Mouse (Mus musculus): ENCODE data around the gene Rhov.

Gene Rhov

DNA sequence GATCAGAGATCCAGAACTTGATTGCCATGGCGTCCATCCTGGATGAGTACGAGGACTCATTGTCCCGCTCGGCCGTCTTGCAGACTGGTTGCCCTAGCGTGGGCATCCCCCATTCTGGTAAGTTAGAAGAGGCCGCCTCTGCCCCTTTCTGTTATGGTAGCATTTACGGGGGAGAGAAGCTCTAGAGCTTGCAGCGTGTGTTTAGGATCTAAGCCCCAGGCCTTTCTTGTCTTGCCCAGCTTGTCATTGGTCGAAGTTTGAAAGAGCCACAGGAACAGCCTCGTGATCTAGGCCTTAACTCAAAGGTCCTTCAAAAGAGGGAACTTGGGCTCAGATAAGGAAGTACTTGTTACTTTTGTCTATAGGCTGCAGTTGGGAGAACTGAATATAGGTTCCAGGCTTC is 17.9 kb upstream of the Rhov start:
- DNase-seq, result no peak

DNA sequence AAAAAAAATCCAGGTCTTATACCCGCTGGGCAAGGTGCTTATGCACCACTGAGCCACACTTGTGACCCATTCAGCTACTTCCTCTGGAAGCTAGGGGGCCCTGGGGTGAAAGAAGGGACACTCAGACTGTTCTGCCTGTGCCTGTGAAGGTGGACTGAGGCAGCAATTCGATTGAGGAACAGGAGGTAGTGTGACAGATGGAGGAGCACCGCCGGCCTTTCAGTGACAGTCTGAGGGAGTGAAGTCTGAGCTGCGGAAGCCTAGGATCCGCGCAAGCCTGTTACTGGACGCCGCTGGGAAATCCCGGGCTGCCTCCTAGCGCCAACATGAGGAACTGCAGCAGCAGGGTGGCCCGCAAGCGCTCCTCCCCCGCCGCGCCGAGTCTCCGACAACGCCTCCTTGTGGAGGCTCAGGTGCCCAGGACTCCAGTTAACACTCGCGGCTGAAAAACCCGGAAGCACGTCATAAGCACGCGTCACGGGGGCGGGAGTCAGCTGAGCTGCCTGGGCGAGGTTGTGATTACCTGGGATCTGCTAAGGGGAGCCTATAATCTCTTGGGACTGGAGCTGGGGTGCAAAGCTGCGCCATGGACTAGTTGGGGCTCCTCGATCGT is 17.3 kb upstream of the Rhov start, which contains the start of gene Vps18:
Vps18 (plus strand) TSS at position 471 of the 613 bp plus-strand sequence.
- DNase-seq, result peak; percentile 98

DNA sequence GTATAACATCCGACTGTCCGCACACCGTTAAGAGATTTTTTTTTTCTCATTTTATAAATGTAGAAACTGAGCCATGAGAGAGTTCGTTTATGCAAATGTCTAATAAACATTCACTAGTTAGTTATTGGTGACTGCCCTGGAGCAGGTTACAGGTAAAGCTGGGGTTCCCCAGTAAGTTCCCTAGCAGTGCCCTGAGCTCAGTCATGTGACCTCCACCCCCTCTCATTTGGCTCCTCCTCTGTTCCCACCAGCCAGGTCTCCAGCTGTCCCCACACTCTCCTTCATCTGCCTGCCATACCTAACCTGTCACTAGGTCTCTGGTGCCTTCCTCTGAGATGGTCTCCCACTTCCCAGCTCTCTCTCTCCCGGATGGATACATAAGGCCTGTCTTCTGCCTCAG is 16.3 kb upstream of the Rhov start:
- peak; percentile 20 for DNase-seq

DNA sequence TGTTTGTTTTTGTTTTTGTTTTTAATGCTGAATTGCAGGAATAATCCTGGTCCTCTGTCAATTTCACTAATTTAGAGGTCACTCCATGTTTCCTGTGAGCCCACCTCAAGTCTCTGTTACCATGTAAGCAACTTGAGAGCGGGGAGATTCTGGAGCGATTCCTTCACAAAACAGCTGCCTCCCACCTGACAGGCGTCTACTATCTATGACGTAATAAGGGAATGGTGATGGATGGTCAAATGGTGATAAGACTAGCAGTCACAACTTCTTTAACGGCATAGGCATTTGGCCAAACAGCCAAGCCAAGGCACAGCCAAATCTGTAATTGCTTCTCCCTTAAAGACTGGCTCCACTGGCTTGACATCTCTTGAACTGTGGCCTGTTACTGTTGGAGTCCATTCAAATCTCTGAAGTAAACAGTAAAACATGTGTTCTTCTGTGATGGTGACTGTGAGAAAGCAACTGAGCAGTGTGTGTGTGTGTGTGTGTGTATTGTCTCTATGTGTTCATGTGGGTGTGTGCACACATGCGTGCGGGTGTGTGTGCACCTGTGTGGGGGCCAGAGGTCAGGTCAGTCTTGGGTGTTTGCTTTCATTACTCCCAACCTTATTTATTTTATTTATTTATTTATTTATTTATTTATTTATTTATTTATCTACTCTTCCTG is 11.0 kb upstream of the Rhov start:
- no peak for DNase-seq

DNA sequence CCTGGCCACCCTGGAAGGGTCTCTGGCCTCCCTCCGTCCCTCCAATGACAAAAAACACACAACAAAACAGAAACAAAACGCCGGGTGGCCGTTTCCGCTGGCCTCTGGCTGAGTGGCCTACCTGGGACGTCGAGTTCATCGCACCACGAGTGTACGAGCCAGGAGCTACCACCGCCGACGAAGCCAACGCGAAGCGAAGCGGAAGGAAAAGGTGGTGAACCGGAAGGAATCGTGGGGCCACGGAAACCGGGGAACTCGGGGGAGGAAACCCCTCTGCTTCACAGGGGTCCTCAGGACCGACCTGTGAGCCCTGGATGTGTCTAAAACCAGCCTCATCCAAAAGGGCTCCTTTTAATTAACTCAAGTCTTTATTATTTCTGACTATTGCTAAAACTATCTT is 6.7 kb upstream of the Rhov start:
- no peak for DNase-seq

DNA sequence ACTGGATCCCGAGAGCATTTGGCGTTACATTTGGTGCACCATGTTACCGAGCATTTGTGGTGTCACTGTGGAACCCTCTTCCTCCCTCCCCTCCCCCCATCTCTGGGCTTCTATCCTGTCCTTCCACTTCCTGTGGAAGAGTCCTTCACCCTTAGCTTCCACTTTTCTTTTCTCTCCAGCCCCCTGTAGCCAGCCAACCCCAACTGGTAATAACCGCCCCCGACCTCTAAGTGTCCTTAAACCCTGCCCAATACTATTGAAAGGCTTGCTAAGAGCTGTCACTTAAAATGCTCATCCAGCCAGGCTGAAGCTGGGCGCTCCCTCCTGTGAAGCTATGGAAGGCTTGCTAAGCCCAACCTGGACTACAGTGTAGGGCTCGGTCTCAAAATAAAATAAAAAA is 5.9 kb upstream of the Rhov start:
- DNase-seq, result no peak

DNA sequence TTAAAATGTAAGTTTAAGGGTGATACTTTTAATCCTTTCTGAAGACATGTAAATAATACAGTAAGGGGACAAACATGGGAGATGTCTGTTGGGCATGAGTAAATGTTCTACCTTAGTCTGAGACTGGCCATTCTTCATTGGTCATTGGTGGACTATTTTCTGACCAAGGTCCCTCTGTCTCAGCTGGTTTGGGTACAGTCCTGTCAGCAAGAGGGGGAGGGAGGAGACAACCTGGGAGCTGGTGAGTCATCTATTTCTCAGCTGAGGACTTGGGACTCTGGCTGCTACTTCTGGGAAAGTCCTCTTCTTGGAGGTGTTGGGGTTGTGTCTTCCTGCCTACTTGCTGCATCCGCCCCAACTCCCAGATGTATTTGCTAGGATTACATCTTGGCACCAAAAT is 3.1 kb upstream of the Rhov start:
- no peak for DNase-seq

DNA sequence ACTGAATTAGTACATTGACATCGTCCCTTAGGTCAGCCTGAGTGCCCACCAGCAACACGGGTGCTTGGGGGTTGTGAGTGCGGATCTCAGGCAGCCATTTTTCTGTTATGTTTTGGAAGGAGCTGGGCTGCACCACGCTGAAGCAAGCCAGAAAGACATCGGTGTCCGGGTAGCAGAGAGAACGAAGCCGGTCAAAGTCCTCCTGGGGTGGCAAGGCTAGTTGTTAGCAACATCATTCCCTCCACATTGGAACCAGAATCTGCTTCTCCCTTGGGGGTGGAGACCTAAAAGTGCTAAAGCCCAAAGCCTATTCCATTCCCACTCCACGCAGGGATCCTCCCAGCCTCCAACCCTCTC is 808 bp downstream of the Rhov start:
- DNase-seq, result no peak

DNA sequence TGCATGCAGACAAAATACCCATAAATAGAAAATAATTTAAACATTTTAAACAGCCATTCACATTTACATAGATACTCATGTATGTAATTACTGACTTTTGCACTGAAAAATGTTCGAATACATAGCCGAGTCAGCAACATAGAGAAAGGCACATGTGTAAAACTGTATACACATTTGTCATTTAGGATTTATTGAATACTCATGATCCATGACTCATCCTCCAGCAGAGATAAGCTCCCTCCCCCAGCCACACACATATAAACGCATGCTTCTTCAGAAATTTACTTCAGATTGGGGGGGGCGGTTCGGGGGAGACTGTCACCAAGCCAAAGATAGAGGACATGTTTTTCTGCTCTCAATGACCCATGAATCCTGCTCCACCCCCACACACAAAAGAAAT is 7.3 kb downstream of the Rhov start:
- DNase-seq, result no peak

DNA sequence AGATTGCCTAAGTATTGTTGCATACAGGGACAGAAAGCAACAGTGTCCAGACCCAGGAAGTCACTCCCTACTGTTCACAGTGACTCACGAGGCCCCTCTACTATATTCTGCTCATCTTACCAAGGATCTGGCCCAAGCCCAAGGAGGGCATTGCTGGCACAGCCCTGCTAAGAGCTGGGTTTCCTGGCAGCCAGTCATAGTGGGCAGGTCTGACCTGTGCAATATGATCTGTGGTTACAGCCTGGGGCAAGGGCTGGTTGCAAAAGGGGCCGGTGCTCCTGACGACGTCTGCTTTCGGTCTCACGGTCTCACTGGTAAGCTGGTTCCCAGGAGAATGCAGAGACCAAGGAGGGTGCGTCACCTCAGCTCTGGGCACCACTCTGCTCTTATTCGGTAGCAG is 8.1 kb downstream of the Rhov start:
- DNase-seq, result no peak

DNA sequence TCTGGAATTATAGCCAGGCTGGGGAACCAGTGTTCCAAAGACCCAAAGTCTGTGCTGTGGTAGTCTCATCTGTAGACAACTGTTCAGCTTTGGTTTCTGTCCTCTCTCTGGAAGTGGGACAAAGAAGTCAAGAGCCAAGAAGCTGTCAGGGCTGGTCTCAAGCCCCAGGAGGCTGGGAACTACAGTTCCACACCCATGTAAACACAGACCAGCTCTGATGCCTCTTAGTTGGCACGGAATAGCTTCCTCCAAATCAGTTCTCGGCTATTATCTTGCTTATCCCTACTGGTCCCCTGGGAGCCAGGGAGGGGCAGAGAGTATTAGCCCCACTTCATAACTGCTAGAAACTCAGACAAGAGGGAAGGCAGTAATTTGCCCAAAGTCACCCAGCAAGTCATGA is 9.7 kb downstream of the Rhov start:
- DNase-seq, result no peak

DNA sequence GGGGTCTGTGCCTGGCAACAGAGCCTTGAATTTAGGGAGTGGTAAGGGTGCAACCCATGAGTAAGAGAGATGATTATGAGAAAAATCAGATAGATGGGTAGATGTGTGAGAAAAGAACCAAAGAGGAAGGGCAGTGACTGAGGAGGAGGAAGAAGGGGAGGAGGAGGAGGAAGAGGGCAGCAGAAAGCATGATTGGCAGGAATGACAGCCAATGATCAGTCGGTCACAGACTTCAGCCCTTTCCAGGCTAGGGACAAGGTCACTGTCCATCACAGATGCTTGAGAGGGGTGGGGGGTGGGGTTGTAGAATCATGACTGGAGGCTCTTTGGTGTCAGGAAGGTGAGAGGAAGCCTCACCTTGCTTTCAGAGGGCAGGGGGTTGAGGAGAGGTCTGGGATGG is 10.6 kb downstream of the Rhov start:
- DNase-seq, result no peak

DNA sequence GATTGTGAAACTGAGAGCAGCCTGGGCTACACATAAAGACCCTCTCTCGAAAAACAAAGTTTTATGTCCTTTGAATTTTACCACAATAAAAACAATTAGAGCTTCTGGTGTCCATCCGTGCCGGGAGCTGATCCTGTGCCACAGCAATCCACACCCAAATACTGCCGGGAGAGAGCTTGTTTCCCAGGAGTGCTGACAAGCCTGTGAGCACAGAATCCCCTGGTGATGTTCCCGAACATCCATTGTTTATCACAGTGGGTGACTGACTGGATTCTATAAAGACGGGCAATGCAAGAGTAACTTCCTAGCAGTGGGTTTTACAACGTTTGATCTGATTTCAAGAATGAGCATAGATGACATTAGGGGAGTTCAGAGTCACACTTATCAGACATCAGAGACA is 16.1 kb downstream of the Rhov start:
- DNase-seq, result no peak

DNA sequence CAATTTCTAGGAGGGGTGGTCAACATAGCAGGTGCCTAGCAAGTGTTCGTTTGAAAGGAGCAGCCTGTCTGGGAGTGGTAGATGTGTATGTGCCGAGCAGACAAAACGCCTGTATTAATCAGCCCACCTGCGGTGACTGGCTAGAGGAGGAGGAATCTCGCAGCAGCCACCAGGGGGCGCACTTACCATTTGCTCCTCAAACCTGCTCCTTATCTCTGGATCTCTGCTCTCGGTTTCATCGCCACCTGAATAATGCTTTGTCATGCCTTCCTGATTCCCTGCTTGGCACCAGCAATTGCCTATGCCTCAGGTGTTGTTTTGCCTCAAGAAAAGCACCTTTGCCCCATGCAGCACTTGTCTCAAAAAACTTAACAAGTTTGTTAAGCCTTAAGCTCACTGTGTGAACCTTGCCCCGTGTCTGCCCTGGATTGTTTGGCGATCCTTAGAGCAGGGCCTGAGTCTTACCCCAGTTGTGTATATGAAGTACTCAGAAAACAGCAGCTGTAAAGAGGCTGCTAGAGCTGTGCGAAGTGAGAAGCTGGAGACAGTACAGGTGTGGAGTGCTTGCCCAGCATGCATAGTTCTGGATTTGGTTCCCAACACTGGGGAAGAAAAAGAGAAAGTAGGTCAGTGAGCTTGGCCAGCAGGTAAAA is 20.1 kb downstream of the Rhov start:
- DNase-seq, result peak; percentile 90

DNA sequence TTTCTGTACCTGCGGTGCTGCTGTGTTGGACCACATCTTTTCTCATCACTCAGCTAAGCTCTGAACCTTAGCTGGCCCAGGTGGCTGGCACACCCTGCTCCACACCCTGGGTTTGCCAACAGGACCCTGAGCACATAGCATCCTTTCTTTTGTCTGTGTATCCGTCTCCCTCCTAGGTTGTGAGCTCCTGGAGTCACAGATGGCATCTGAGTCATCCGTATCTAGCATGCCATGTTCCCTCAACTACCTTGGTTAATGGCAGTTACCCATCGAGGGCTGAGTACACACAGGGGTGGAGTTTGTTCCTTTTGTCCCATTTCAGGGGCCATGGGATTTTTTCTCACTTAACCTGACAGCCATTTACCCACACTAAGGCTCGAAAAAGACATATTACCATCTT is 20.7 kb downstream of the Rhov start:
- no peak for DNase-seq

DNA sequence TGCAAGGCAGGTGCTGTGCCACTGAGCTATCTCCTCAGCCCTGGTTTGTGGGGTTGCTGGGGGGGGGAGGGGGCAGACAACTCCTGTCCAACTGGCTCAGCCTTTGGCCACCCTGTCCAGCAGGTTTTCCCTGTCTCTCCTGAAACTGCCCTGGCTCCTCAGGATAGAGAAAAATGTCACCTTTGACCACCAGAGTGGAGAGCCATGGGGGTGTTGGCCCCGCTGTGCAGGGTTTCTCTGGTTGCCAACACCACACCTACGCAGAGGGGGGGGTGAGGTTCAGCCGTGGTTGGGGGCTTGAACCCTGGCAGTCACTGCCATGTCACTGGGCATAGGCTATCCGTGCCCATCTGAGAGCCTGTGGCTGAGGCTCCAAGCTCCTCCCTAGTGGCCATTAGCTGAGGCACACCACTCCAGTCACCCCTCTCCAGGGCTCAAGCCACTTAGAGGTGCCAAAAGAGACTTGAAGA is 21.4 kb downstream of the Rhov start:
- DNase-seq, result no peak

DNA sequence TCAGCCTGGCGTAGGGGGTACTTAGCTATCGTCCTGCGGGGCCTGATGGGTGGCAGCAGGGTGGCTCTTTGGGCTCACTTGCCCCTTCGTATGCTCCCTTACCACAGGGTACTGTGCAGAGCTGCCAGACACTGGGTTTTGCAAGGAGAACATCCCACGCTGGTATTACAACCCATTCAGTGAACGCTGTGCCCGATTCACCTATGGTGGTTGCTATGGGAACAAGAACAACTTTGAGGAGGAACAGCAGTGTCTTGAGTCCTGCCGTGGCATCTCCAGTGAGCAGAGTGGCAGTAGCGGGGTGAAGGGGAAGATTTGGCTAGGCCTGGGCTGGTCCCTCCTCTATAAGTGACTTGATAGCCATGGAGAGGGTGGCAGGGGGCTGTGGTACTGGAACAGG is 23.2 kb downstream of the Rhov start:
- no peak for DNase-seq

DNA sequence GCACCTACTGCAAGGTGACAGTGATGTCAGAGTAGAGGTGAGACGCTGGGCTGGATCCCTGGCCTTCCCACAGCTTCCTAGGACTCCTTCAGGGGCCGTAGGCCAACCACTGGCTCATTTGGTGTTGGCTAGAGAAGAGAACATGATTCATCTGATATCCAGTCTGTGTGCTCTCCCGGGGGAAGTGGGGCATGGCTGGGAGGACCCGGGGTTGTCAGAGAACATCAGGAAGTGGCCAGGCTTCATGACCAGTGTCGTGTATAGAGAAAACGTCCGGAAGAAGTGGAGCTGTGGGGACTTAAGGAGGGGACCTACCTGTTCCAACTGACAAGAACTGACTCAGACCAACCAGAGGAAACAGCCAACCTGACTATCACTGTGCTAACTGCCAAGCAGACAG is 25.8 kb downstream of the Rhov start:
- no peak for DNase-seq

DNA sequence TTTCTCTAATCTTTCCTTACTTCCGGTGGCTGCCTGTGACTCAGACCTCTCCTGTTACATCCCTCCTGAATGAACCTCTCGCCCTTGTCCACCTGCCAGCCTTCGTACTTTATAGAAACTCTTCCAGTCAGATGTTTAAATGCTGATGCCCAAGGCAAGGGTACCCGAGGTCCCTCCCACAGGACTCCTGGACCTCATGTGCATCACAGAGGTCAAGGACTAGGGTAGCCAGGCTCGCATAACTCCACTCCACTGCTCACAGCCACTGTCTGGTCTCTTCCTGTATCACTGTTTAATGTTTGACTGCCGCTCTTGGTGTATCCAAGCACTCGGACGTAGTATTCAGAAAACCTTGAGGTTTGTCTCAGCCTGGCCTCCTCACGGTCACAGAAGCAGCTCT is 28.5 kb downstream of the Rhov start:
- DNase-seq, result no peak

DNA sequence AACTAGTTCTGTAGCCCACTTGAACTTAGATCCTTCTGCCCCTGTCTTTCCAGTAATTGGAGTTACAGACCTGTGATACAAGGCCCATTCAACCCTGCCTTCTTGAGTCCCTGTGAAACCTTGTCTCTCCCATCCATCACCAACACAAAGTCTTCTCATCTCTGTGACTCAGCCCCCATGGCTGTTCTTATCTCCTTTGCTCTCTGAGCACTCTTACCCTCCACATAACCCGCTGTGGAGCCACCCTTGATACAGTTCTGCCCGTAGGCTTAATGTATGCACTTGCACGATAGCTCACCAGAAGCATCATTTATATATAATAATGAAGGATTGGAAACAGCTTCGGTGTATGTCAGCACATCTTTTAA is 30.3 kb downstream of the Rhov start:
- DNase-seq, result no peak

DNA sequence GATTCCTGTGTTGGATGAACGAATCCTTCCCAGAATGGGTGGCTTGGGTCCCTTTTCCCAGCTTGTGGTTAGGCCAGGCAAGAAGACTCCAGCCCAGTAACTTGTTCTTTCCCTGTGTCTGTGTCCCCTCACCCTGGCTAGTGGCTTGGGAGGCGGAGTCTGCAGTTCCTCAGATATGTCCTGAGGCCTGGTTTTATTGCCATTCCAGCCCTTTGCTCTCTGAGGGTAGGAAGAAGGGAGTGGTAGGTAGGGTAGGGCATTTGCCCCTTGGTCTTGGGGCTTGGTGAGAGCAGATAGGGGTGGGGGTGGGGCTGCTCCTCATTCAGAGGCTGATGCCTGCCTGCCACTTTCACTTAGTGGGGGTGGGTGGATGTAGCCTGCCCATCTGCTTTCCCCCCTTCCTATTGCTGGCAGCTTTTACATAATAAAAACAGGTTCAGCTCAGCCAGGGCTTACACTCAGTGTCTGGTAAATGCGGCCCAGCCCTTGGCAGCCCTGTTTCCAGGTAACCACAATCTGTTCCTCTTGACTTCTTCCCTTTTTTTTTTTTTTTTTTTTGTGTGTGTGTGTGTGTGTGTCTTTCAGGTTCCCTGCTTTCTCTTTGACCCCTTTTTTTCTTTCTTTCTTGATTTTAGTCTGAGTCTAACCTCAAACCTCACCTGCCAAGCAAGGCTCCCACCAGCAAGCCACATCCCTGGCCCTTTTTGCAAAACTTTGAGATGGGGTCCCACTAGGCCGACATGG is 30.8 kb downstream of the Rhov start:
- no peak for DNase-seq

DNA sequence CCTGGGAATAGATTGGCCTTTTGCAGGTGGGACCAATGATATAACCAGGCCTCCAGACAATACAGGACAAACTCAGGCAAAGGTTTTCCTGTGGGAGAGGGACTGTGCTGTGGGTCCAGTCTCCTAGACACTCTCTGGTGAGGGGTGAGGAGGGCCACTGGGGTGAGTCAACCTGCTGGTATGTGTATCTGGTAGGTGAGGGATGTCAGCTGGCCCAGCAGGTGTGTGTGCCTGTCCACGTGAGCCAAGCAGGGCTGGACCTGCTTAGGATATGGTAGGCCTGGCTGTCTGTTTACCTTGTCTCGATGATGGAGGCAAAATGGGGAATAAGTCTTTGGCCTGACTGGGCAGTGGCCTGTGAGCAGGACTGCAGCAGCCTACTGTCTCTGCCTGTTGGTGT is 32.4 kb downstream of the Rhov start:
- no peak for DNase-seq

DNA sequence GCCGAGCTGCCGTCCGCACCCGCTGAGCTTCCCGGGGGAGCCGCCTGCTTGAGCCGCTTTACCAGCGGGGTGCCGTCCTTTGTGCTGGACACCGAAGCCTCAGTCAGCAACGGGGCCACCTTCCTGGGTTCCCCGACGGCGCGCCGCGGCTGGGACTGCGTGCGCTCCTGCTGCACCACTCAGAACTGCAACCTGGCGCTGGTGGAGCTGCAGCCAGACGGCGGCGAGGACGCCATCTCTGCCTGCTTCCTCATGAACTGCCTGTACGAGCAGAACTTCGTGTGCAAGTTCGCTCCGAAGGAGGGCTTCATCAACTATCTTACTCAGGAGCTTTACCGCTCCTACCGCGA is 33.2 kb downstream of the Rhov start:
- DNase-seq, result no peak

DNA sequence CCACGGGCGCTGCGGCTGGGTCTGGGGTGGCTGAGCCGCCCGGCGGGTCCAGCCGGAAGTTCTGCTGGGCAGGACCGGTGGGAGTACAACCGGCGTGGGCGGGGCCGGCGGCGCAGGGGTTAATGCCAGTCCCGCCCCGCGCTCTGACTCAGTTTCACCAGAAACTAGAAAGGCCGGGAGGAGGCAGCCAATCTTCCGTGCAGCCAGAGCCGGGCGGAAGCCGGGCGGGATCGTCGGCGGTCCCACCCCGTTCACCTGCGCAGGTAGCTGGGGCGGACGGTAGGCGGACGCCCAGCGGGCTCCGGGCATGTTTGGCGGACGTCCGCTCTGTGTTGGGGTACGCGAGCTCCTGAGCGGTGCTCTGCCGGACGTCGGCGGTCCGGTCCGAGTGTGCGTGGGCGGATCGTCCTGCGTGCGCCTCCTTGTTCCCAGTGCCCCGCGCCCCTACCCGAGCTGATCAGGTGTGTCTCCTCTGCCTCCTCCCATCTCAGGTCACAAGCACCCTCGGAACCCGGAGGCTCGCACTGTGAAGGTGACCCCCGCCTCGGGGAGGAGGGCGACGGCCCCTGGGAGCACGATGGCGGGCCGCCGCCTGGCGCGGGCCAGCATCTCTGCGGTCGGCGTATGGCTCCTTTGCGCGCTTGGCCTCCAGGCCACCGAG is 33.7 kb downstream of the Rhov start, which contains the start of gene Spint1:
Spint1 (plus strand) TSS at position 153 of the 661 bp plus-strand sequence.
- DNase-seq, result no peak

All from cerebellum, adult 8-10 months (tissue).